Mouse (Mus musculus) heart, adult 2 months (tissue): ENCODE data around the gene Mfsd4a. TPM values are rescaled to one million over a fixed set of nuclear protein-coding genes. Genes with fewer than 3 reads are reported as not detected.

Experiments used
- DNase-seq, 2 experiments: peaks; one replicate each; pipeline ENCODE4 v3.0.0; 2021
- H3K27ac ChIP-seq: fragments of 200-600 bp; 2 replicates; pipeline ENCODE4 v1.8.1; 2022
- H3K27me3 ChIP-seq: fragments of 200-500 bp; 2 replicates; pipeline ENCODE4 v1.6.1; 2012; ENCODE audit warnings: mild to moderate bottlenecking, low read length, inconsistent platforms, mixed read lengths; ENCODE audit not compliant: control insufficient read depth, insufficient read depth
- H3K36me3 ChIP-seq: fragments of 200-500 bp; 2 replicates; pipeline ENCODE4 v1.6.1; 2012; ENCODE audit warnings: low read length, inconsistent platforms; ENCODE audit not compliant: control insufficient read depth, insufficient read depth
- H3K4me1 ChIP-seq: fragments of 200-500 bp; 2 replicates; pipeline ENCODE4 v1.6.1; 2011; ENCODE audit warnings: low read length; ENCODE audit not compliant: control insufficient read depth, insufficient read depth
- H3K4me3 ChIP-seq: fragments of 200-600 bp; 2 replicates; pipeline ENCODE4 v1.8.1; 2022
- H3K79me2 ChIP-seq: fragments of 200-500 bp; replicated peaks from 2 replicates; pipeline ENCODE4 v1.6.1; 2012; ENCODE audit warnings: mild to moderate bottlenecking, inconsistent platforms, low read length, moderate library complexity, mixed read lengths; ENCODE audit not compliant: control insufficient read depth, insufficient read depth
- H3K9ac ChIP-seq: fragments of 200-500 bp; 2 replicates; pipeline ENCODE4 v1.6.1; 2012; ENCODE audit warnings: low read depth, mild to moderate bottlenecking, control low read depth, inconsistent platforms, low read length, mixed read lengths
- CTCF ChIP-seq: fragments of 200-600 bp; IDR thresholded peaks from 2 replicates; pipeline ENCODE4 v1.8.1; 2022; ENCODE audit warnings: antibody characterized with exemption, mild to moderate bottlenecking, moderate library complexity
- EP300 ChIP-seq: fragments of 200-500 bp; IDR thresholded peaks from 2 replicates; pipeline ENCODE4 v1.6.1; 2011; ENCODE audit warnings: low read depth, low read length, control low read depth; ENCODE audit not compliant: insufficient read depth
- POLR2A ChIP-seq: fragments of 200-500 bp; IDR thresholded peaks from 2 replicates; pipeline ENCODE4 v1.6.1; 2011; ENCODE audit warnings: mild to moderate bottlenecking, low read depth, low read length, control low read depth; ENCODE audit not compliant: insufficient read depth
- WGBS: fragments of 180-500 bp; shearing (Covaris S2); methylation state at CpG from one replicate; pipeline ENCODE4 v1.1.7; 2018; 5-methylcytosine and 5-hydroxymethylcytosine counted together
- intact Hi-C: fragments of 180-260 bp; cut with DNase I; formaldehyde crosslinking; loops from one replicate; pipeline ENCODE4 v1.15.1; 2025
- polyA plus RNA-seq: library from polyadenylated mRNA; depleted of rRNA; stranded (reverse); fragments of >200 nt; gene quantifications from 2 replicates; pipeline ENCODE4 v1.2.3, GENCODE M21; 2012
- total RNA-seq, 2 experiments: library from RNA; stranded (reverse); gene quantifications; 2 replicates each; pipeline ENCODE4 v1.2.3; 2021

The Mfsd4a gene
- total and polyA plus RNA-seq, 3 experiments = 1.4 to 3.0 (median 1.6) TPM

GRCm38 (mm10) chr1:132093269-132093668 is 25.4 kb upstream of the Mfsd4a start:
- no peak for TF ChIP-seq EP300
- no peak for TF ChIP-seq POLR2A
- no peak for TF ChIP-seq CTCF
- Histone ChIP-seq H3K36me3 (no peaks in the 10 kb centered on the region), H3K4me1 (peaks cover 9% of the 10 kb centered on the region), H3K4me3 (no peak overlapping the region), H3K27me3 (no peaks in the 10 kb centered on the region), H3K9ac (no peak overlapping the region), H3K79me2 (no peaks in the 10 kb centered on the region), H3K27ac (no peak overlapping the region)
- intact Hi-C loops = no loop called here
- DNase-seq = no peak
- 89% methylated on average over 4 of the region's 4 CpGs for WGBS

GRCm38 (mm10) chr1:132090266-132090665 is 22.4 kb upstream of the Mfsd4a start:
- no peak overlapping the region for H3K9ac ChIP-seq
- H3K27me3 ChIP-seq = no peaks in the 10 kb centered on the region
- no peaks in the 10 kb centered on the region; the same call in 1 of the 2 replicates for H3K4me1 ChIP-seq
- 83% methylated on average over 4 of the region's 4 CpGs for WGBS
- no peak for TF ChIP-seq EP300
- TF ChIP-seq CTCF = no peak
- no peak for TF ChIP-seq POLR2A
- H3K27ac ChIP-seq = no peak overlapping the region
- intact Hi-C loops = no loop called here
- H3K79me2 ChIP-seq = no peaks in the 10 kb centered on the region
- H3K4me3 ChIP-seq = no peak overlapping the region
- no peak for DNase-seq
- H3K36me3 ChIP-seq = no peaks in the 10 kb centered on the region

- intact Hi-C loops = no loop called here
- DNase-seq = no peak
- TF ChIP-seq POLR2A (no peak), EP300 (no peak), CTCF (no peak)
- H3K79me2 ChIP-seq = no peaks in the 10 kb centered on the region
- H3K27me3 ChIP-seq = no peaks in the 10 kb centered on the region
- WGBS = 86% methylated on average over 6 of the region's 6 CpGs
- no peaks in the 10 kb centered on the region for H3K36me3 ChIP-seq
- no peak overlapping the region for H3K9ac ChIP-seq
- no peak overlapping the region for H3K27ac ChIP-seq
- no peak overlapping the region for H3K4me3 ChIP-seq
- H3K4me1 ChIP-seq = no peaks in the 10 kb centered on the region
These were observed 21.9 kb upstream of the Mfsd4a start for GRCm38 (mm10) chr1:132089767-132090166.

GRCm38 (mm10) chr1:132088181-132088671 is 20.4 kb upstream of the Mfsd4a start:
- TF ChIP-seq EP300 (no peak), POLR2A (no peak), CTCF (no peak)
- WGBS = 74% methylated on average over 5 of the region's 5 CpGs
- Histone ChIP-seq H3K9ac (no peak overlapping the region), H3K4me3 (no peak overlapping the region), H3K27me3 (no peaks in the 10 kb centered on the region), H3K4me1 (no peaks in the 10 kb centered on the region), H3K36me3 (no peaks in the 10 kb centered on the region), H3K79me2 (no peaks in the 10 kb centered on the region), H3K27ac (no peak overlapping the region)
- DNase-seq = no peak
- intact Hi-C loops = no loop called here

- no peak overlapping the region for H3K4me3 ChIP-seq
- 47% methylated on average over 7 of the region's 7 CpGs for WGBS
- no peaks in the 10 kb centered on the region for H3K4me1 ChIP-seq
- no peak overlapping the region for H3K9ac ChIP-seq
- DNase-seq = no peak
- H3K27me3 ChIP-seq = no peaks in the 10 kb centered on the region
- H3K79me2 ChIP-seq = no peaks in the 10 kb centered on the region
- H3K27ac ChIP-seq = no peak overlapping the region
- no peaks in the 10 kb centered on the region for H3K36me3 ChIP-seq
- intact Hi-C loops = no loop called here
- TF ChIP-seq CTCF = no peak
These were observed 17.6 kb upstream of the Mfsd4a start for GRCm38 (mm10) chr1:132085181-132086049.

GRCm38 (mm10) chr1:132078413-132078812 is 10.6 kb upstream of the Mfsd4a start:
- WGBS = 92% methylated on average over 2 of the region's 2 CpGs
- intact Hi-C loops = no loop called here

More at GRCm38 (mm10) chr1:132078413-132078812, 10.6 kb upstream of the Mfsd4a start:
- Histone ChIP-seq H3K27ac (no peak overlapping the region), H3K4me3 (no peak overlapping the region), H3K9ac (no peak overlapping the region), H3K4me1 (no peaks in the 10 kb centered on the region), H3K79me2 (no peaks in the 10 kb centered on the region), H3K27me3 (no peaks in the 10 kb centered on the region), H3K36me3 (no peaks in the 10 kb centered on the region)
- DNase-seq = no peak
- TF ChIP-seq CTCF (no peak), POLR2A (no peak), EP300 (no peak)
